Mouse (Mus musculus): Measurements from ENCODE around the gene Ptpn21. TPM values are rescaled to one million over a fixed set of nuclear protein-coding genes. Genes with fewer than 3 reads are reported as not detected.
A peak's percentile ranks its signal among the peaks of the same experiment; 100 is the strongest.

Ptpn21 gene
- total RNA-seq, 2 experiments from 2014 or later = 7.5 to 7.6 TPM

DNA sequence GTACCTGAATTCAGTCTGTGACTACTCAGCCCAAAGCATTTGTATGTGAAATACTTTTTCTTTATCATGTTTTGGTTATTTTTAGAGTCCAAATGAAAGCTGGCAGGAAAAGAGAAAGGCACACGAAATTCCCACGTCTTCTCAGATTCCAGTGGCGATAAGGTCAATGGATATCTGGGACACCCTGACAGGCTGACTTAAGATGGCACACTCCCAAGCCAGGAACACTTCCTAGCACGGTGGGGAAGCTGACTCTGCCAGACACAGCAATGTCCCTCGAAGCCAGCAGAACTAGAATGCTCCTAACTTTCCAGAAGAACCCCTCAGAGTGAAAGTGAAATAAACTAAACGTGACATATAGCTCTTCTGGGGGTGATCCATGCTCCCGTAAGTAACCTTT is 10.0 kb downstream of the Ptpn21 start:
- intact Hi-C loops (cut with DNase I) = no loop called here
- no peak for DNase-seq (ENCODE audit: low spot score in 2 of 2)

DNA sequence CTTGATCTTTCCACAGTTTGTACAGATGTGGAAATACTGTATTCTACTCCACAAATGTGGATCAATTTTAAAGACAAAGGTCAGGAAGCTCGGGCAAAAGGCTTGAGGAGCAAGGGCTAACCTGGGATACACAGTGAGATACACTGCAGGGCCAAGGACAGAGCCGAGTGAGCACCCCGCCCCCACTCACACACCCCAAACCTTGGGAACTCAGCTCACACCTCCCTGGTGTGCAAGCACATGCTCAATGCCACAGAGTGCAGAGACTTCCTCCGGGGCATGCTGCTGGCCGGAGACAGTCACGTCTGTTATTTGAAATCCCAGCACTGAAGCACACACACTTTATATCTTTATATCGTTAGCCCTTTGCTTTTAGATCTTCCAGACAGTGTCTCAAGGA is 11.1 kb downstream of the Ptpn21 start:
- intact Hi-C loops (cut with DNase I) = no loop called here

GRCm38 (mm10) chr12:98724976-98725375 is 12.2 kb downstream of the Ptpn21 start:
- intact Hi-C loops (cut with DNase I) = no loop called here
- no peak for DNase-seq (ENCODE audit: low spot score in 2 of 2)

More for the DNA sequence above, 11.1 kb downstream of the Ptpn21 start:
- no peak for DNase-seq (ENCODE audit: low spot score in 2 of 2)

DNA sequence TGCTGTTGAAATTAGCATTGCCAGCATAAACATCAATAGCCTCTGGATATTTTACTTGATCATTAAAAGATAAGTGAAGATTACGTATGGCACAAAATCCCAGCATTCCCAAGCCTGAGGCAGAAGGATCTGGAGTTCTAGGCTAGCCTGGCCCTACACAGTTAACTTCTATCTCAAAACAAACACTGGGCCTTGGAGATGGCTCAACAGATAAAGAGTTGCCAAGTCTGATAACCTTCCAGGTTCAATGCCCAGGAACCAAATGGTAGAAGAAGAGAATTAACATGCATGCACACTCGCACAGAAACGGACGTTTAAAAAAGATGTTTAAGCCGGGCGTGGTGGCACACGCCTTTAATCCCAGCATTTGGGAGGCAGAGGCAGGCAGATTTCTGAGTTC is 13.0 kb downstream of the Ptpn21 start:
- intact Hi-C loops (cut with DNase I) = no loop called here
- DNase-seq (ENCODE audit: low spot score in 2 of 2) = no peak

GRCm38 (mm10) chr12:98721030-98721429 is 16.2 kb downstream of the Ptpn21 start:
- intact Hi-C loops (cut with DNase I) = no loop called here
- no peak for DNase-seq (ENCODE audit: low spot score in 2 of 2)

DNA sequence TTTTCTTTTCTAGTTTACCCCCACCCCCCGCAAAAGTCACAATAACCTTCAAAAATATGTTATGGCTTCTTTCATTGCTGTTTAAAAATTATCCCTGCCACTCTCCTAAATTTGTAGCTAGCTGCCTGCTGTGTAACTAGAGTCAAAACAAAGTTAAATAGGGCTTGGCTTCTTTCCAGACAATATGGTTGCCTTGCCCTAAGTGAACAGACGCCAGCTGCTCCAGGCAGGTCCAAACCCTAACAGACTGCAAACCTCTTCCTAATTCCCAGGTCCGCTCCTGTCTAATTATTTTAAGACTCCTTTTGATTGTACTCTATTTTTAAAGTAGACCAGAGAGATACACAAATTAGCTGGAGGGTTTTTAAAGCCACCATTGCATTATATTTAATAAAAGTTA is 16.6 kb downstream of the Ptpn21 start:
- DNase-seq (ENCODE audit: low spot score in 2 of 2) = no peak
- intact Hi-C loops (cut with DNase I) = no loop called here

DNA sequence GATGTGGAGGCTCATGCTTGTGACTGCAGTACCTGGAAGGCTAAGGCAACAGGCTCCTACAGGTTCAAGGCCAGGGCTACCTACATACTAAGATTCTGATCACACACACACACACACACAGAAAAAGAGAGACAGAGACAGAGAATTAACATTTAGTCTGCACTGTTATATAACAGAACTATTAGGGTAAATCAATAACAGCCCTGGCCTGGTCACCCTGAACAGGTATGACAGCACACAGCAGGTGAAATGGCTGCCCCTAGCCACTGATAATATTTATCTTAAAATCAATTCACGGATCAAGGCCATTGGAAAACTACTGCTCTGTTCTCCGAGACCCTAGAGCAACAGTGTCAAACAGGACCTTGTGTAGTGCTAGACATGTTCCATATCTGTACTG is 21.1 kb downstream of the Ptpn21 start:
- DNase-seq (ENCODE audit: low spot score in 2 of 2) = no peak
- intact Hi-C loops (cut with DNase I) = no loop called here

DNA sequence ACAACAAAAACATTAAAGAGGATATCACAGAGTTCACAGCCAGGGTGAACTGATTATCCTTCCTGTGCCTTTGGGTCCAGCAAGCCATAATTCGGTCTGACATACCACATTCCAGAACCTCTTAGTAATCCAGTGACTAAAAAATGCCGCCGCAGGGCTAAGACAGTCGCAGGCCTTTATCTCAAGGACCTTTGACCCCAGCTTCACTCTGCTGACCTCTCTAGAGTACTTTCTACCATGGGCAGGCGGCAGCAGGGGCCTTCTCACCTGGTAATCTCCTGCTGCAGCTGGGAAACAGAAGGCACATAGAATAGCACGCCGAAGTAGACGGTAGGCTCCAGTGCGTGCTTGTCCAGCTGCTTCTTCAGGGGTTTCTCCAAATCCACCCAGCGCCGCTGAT is 22.4 kb downstream of the Ptpn21 start:
- intact Hi-C loops (cut with DNase I) = no loop called here
- DNase-seq (ENCODE audit: low spot score in 2 of 2) = no peak

GRCm38 (mm10) chr12:98713621-98714103 is 23.5 kb downstream of the Ptpn21 start:
- no peak for DNase-seq (ENCODE audit: low spot score in 2 of 2)
- intact Hi-C loops (cut with DNase I) = no loop called here

DNA sequence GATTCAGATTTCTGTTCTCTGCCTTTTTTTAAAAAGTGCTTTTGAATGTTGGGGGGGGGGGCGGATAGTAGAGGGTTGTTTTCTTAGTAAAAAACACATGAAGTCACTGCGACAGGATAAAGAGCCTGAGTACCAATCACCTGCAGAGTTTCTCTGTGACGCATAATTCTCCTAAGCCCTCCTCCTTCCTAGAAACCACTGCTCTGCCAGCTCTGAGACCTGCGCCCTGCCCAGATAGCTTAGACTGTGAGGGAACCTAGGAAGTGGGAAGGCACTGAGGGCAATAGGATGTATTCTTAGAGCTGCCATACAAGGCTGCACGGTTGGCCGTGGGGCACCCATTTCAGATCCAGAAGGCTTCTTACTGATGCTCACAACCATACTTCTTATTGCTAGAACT is 24.4 kb downstream of the Ptpn21 start:
- intact Hi-C loops (cut with DNase I) = no loop called here
- DNase-seq (ENCODE audit: low spot score in 2 of 2) = no peak

GRCm38 (mm10) chr12:98703961-98704360 is 33.2 kb downstream of the Ptpn21 start:
- DNase-seq (ENCODE audit: low spot score in 2 of 2) = no peak
- intact Hi-C loops (cut with DNase I) = no loop called here

- intact Hi-C loops (cut with DNase I) = no loop called here
- no peak for DNase-seq (ENCODE audit: low spot score in 2 of 2)
Measured at GRCm38 (mm10) chr12:98703554-98703953, 33.7 kb downstream of the Ptpn21 start.

DNA sequence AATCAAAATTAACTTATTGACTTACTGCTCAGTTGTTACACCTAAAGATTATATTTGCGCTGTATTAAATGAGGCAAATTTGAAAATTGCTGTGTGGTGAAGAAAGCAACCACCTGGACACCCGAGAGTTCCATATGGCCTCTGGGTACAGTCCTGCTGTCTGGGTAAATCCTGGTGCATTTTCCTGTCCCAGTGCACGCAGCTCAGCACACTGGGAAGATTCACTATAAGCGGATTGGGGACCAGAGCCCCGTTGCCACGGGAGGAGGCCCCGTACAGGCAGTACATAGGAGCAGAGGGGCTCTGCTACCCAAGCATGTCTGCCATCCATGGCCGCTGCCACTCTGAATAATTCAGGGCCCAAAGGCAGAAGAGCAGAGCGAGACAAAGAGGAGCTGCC is 35.6 kb downstream of the Ptpn21 start:
- intact Hi-C loops (cut with DNase I) = no loop called here
- no peak for DNase-seq (ENCODE audit: low spot score in 2 of 2)

- intact Hi-C loops (cut with DNase I) = no loop called here
- DNase-seq (ENCODE audit: low spot score in 2 of 2) = peak in 1 of 2 experiments; percentile 59
Measured at GRCm38 (mm10) chr12:98697202-98697601, 40.0 kb downstream of the Ptpn21 start.

GRCm38 (mm10) chr12:98690230-98690629 is 47.0 kb downstream of the Ptpn21 start:
- no peak for DNase-seq (ENCODE audit: low spot score in 2 of 2)
- intact Hi-C loops (cut with DNase I) = no loop called here

DNA sequence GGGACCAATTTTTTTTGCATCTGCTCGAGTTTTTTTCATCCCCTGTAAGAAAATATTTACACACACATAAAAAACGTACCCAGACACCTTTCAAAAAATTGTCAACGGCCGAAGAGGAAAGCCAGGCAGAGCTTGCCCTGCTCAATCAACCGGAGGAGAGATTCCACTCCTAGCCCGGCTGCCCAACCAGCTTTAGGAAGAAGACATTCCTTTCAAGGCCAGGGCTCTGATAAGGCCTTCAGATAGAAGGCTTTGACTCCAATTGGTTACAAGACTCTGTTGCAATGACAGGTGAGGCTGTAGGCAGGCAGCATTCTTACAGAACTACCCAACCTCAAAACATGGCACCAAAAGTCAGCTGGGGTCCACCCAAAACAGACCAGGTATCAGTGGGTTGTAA is 53.6 kb downstream of the Ptpn21 start:
- intact Hi-C loops (cut with DNase I) = no loop called here
- no peak for DNase-seq (ENCODE audit: low spot score in 2 of 2)

GRCm38 (mm10) chr12:98683171-98683570 is 54.0 kb downstream of the Ptpn21 start:
- DNase-seq (ENCODE audit: low spot score in 2 of 2) = no peak
- intact Hi-C loops (cut with DNase I) = no loop called here

- DNase-seq (ENCODE audit: low spot score in 2 of 2) = no peak
Measured at GRCm38 (mm10) chr12:98682196-98682595, 55.0 kb downstream of the Ptpn21 start.

GRCm38 (mm10) chr12:98679906-98680305 is 57.3 kb downstream of the Ptpn21 start:
- intact Hi-C loops (cut with DNase I) = loop anchor here (10.0 kb wide), 1 partner anchor 55 kb away; the partner anchor contains the start of gene Ptpn21
- no peak for DNase-seq (ENCODE audit: low spot score in 2 of 2)

More at GRCm38 (mm10) chr12:98682196-98682595, 55.0 kb downstream of the Ptpn21 start:
- intact Hi-C loops (cut with DNase I) = no loop called here

GRCm38 (mm10) chr12:98677336-98677735 is 59.9 kb downstream of the Ptpn21 start:
- DNase-seq (ENCODE audit: low spot score in 2 of 2) = no peak
- intact Hi-C loops (cut with DNase I) = loop anchor here (10.0 kb wide), 1 partner anchor 57 kb away; the partner anchor contains the start of gene Ptpn21

- no peak for DNase-seq (ENCODE audit: low spot score in 2 of 2)
Measured at GRCm38 (mm10) chr12:98676861-98677260, 60.3 kb downstream of the Ptpn21 start.

DNA sequence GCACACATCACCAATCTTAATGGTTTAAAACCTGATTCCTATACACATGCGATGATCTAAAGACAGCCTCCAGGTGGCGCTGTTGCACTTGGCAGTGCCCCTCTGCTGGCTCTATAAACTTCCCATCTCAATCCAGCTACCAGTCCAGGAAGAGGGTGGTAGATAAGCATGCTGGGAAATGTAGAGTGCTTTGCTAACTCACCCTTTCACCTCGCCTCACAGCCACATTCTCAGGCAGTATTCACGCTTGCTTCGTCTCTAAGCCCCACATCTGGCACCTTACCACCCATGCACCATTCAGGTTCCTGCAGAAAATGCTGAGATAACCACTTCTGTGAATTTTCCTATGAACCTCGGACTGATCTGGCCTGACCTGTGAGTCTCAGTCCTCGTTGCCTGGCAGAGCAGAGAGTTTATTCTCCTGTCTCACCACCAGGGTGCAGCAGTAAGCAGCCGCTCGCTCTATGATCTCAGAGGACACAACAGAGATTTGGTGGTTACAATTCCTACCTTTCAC is 62.5 kb downstream of the Ptpn21 start:
- intact Hi-C loops (cut with DNase I) = loop anchor here (10.0 kb wide), 1 partner anchor 60 kb away; the partner anchor contains the start of gene Ptpn21
- DNase-seq (ENCODE audit: low spot score in 2 of 2) = peak; percentile 83 to 84

More at GRCm38 (mm10) chr12:98676861-98677260, 60.3 kb downstream of the Ptpn21 start:
- intact Hi-C loops (cut with DNase I) = loop anchor here (10.0 kb wide), 1 partner anchor 58 kb away; the partner anchor contains the start of gene Ptpn21

Measured in left cerebral cortex, postnatal 14 days (tissue).